Mouse (Mus musculus): ENCODE measurements around the gene Aplp2. TPM values are rescaled to one million over a fixed set of nuclear protein-coding genes. Genes with fewer than 3 reads are reported as not detected.

Gene Aplp2
- polyA plus RNA-seq, 1 experiment, result 78.0 TPM

DNA sequence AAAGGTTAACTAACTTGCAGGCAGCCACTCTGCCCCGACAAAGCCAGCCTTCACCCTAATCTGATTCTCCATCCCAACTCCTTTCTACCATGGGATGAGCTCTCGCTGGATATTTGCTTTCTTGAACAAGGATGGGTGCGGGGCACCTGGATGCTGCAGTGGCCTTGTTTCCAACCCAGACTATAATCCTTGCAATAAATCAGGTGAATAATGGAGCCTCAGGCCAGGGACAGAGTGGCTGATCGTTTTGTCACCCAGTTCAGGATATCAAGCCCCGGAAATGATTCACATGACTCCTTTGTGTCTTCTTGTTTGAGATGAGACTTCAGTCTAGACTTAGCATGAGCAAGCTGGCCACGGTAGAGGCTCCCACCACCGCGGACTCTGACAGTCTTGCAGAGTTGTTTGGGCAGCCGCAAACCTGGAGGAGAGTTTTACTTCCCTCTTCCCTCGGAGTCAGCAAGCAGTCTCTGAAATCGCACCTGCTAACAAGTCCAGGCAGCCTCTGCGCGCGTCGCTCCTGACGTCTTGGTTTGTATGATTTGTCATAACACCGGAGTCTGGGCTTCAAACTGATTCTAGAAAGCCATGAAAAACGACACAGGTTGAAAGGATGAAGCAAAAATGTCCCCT lies 31.8 kb upstream of the Aplp2 start:
- 19% methylated on average over 18 of the region's 18 CpGs for WGBS
- no peak for TF ChIP-seq CTCF (IDR thresholded peaks at IDR 0.05; ENCODE audit: extremely low read depth, insufficient read depth, insufficient read length, insufficient replicate concordance)
- no peak for TF ChIP-seq POLR2A (IDR thresholded peaks at IDR 0.05; ENCODE audit: low read depth, low read length)

DNA sequence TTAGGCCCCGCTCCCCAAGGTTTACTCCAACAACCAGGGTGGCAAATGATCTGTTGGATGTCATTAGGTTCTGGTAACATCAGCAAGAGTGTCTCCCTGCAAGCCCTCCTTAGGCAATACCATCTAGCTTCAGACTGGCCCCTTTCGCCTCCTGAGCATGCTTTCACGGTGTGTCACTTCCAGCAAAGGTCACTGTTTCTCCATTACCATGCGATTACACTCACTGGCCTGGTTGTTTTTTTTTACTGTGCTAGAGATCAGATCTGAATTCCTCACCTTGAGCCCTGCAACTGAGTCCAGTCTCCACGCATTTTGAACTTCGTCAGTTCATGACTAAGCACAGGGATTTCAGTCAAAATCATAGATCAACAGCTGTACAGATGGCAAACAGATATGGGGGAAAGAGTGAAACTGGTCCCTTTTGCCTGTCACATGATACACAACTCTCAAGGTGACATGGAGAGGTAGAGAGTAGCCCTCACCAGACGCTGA lies 29.6 kb upstream of the Aplp2 start:
- Histone ChIP-seq H3K27me3 (ENCODE audit: control insufficient read depth, insufficient read depth, low read length) (no peaks in the 10 kb centered on the region), H3K4me1 (ENCODE audit: control insufficient read depth, insufficient read depth, insufficient read length) (peaks cover 3% of the 10 kb centered on the region; the same call in 1 of the 2 replicates), H3K36me3 (ENCODE audit: control insufficient read depth, insufficient read depth, low read length) (no peaks in the 10 kb centered on the region), H3K4me3 (ENCODE audit: extremely low read depth, insufficient read depth, insufficient read length) (no peak overlapping the region), H3K27ac (ENCODE audit: insufficient read depth, low read length) (no peak overlapping the region)
- TF ChIP-seq CTCF (IDR thresholded peaks at IDR 0.05; ENCODE audit: extremely low read depth, insufficient read depth, insufficient read length, insufficient replicate concordance) (no peak), POLR2A (IDR thresholded peaks at IDR 0.05; ENCODE audit: low read depth, low read length) (no peak)
- DNase-seq (ENCODE audit: low read depth in 1 of 2, low spot score in 2 of 2), result no peak
- 93% methylated on average over 7 of the region's 7 CpGs for WGBS

More for the DNA sequence above, 31.8 kb upstream of the Aplp2 start:
- Histone ChIP-seq H3K4me1 (ENCODE audit: control insufficient read depth, insufficient read depth, insufficient read length) (peaks cover 3% of the 10 kb centered on the region; the same call in 1 of the 2 replicates), H3K27ac (ENCODE audit: insufficient read depth, low read length) (no peak overlapping the region), H3K27me3 (ENCODE audit: control insufficient read depth, insufficient read depth, low read length) (no peaks in the 10 kb centered on the region), H3K4me3 (ENCODE audit: extremely low read depth, insufficient read depth, insufficient read length) (no peak overlapping the region), H3K36me3 (ENCODE audit: control insufficient read depth, insufficient read depth, low read length) (no peaks in the 10 kb centered on the region)
- peak in 1 of 2 experiments; percentile 36 for DNase-seq (ENCODE audit: low read depth in 1 of 2, low spot score in 2 of 2)

GRCm38 (mm10) chr9:31240522-31241207 lies 29.1 kb upstream of the Aplp2 start:
- DNase-seq (ENCODE audit: low read depth in 1 of 2, low spot score in 2 of 2), result no peak
- no peak overlapping the region for H3K4me3 ChIP-seq (ENCODE audit: extremely low read depth, insufficient read depth, insufficient read length)
- H3K4me1 ChIP-seq (ENCODE audit: control insufficient read depth, insufficient read depth, insufficient read length), result peaks cover 3% of the 10 kb centered on the region; the same call in 1 of the 2 replicates
- no peaks in the 10 kb centered on the region for H3K36me3 ChIP-seq (ENCODE audit: control insufficient read depth, insufficient read depth, low read length)
- TF ChIP-seq POLR2A (IDR thresholded peaks at IDR 0.05; ENCODE audit: low read depth, low read length) (no peak), CTCF (IDR thresholded peaks at IDR 0.05; ENCODE audit: extremely low read depth, insufficient read depth, insufficient read length, insufficient replicate concordance) (no peak)
- H3K27me3 ChIP-seq (ENCODE audit: control insufficient read depth, insufficient read depth, low read length), result no peaks in the 10 kb centered on the region
- H3K27ac ChIP-seq (ENCODE audit: insufficient read depth, low read length), result no peak overlapping the region
- WGBS, result 94% methylated on average over 8 of the region's 8 CpGs

DNA sequence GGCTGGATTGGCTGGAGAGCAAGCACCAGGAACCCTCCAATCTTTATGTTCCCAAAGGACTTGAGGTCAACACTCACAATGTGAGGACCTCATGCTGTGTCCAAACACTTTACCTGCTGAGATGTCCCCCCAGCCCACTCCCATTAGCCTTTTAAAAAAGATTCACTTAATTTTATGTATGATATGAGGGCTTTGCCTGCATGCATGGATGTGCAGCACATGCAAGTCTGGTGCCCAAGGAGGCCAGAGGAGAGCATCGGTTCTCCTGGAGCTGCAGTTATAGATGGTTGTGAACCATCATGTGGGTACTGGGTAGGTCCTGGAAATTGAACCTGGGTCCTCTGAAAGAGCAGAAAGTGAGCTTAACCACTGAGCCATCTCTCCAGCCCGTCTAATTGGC lies 27.9 kb upstream of the Aplp2 start:
- 97% methylated on average over 2 of the region's 2 CpGs for whole genome bisulfite sequencing
- Histone ChIP-seq H3K4me3 (ENCODE audit: extremely low read depth, insufficient read depth, insufficient read length) (no peak overlapping the region), H3K36me3 (ENCODE audit: control insufficient read depth, insufficient read depth, low read length) (no peaks in the 10 kb centered on the region), H3K27ac (ENCODE audit: insufficient read depth, low read length) (no peak overlapping the region), H3K4me1 (ENCODE audit: control insufficient read depth, insufficient read depth, insufficient read length) (peaks cover 3% of the 10 kb centered on the region; the same call in 1 of the 2 replicates), H3K27me3 (ENCODE audit: control insufficient read depth, insufficient read depth, low read length) (no peaks in the 10 kb centered on the region)
- no peak for DNase-seq (ENCODE audit: low read depth in 1 of 2, low spot score in 2 of 2)
- TF ChIP-seq POLR2A (IDR thresholded peaks at IDR 0.05; ENCODE audit: low read depth, low read length) (no peak), CTCF (IDR thresholded peaks at IDR 0.05; ENCODE audit: extremely low read depth, insufficient read depth, insufficient read length, insufficient replicate concordance) (no peak)

- H3K4me3 ChIP-seq (ENCODE audit: extremely low read depth, insufficient read depth, insufficient read length), result no peak overlapping the region
- 89% methylated on average over 2 of the region's 2 CpGs for WGBS
- no peaks in the 10 kb centered on the region for H3K36me3 ChIP-seq (ENCODE audit: control insufficient read depth, insufficient read depth, low read length)
- DNase-seq (ENCODE audit: low read depth in 1 of 2, low spot score in 2 of 2), result no peak
- H3K4me1 ChIP-seq (ENCODE audit: control insufficient read depth, insufficient read depth, insufficient read length), result peaks cover 3% of the 10 kb centered on the region; the same call in 1 of the 2 replicates
- H3K27me3 ChIP-seq (ENCODE audit: control insufficient read depth, insufficient read depth, low read length), result no peaks in the 10 kb centered on the region
- TF ChIP-seq POLR2A (IDR thresholded peaks at IDR 0.05; ENCODE audit: low read depth, low read length) (no peak), CTCF (IDR thresholded peaks at IDR 0.05; ENCODE audit: extremely low read depth, insufficient read depth, insufficient read length, insufficient replicate concordance) (no peak)
- no peak overlapping the region for H3K27ac ChIP-seq (ENCODE audit: insufficient read depth, low read length)
Measured at GRCm38 (mm10) chr9:31238526-31238925, 26.9 kb upstream of the Aplp2 start.

DNA sequence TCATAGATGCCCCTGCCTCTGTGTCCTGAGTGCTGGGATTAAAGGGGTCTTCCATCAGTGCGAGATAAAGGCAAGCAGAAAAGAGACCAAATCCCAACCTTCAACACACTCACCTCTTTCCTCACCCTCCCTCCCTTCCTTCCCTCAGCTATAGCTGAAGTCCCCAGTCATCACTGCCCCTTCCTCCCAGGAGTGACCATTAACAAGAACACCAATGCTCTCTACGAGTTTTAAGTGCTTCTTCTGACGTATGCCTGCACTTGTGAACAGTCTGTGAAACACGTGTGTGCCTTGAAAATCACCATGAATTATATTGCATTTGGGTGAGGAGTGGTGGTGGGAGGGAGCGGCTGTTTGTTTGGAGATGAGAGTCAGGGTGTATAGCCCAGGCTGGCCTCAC lies 24.5 kb upstream of the Aplp2 start:
- 90% methylated on average over 5 of the region's 5 CpGs for WGBS
- no peak for DNase-seq (ENCODE audit: low read depth in 1 of 2, low spot score in 2 of 2)
- Histone ChIP-seq H3K4me3 (ENCODE audit: extremely low read depth, insufficient read depth, insufficient read length) (no peak overlapping the region), H3K4me1 (ENCODE audit: control insufficient read depth, insufficient read depth, insufficient read length) (no peaks in the 10 kb centered on the region), H3K27me3 (ENCODE audit: control insufficient read depth, insufficient read depth, low read length) (no peaks in the 10 kb centered on the region), H3K27ac (ENCODE audit: insufficient read depth, low read length) (no peak overlapping the region), H3K36me3 (ENCODE audit: control insufficient read depth, insufficient read depth, low read length) (no peaks in the 10 kb centered on the region)
- TF ChIP-seq CTCF (IDR thresholded peaks at IDR 0.05; ENCODE audit: extremely low read depth, insufficient read depth, insufficient read length, insufficient replicate concordance) (no peak), POLR2A (IDR thresholded peaks at IDR 0.05; ENCODE audit: low read depth, low read length) (no peak)

- H3K4me3 ChIP-seq (ENCODE audit: extremely low read depth, insufficient read depth, insufficient read length), result no peak overlapping the region
- 88% methylated on average over 9 of the region's 9 CpGs for WGBS
- H3K36me3 ChIP-seq (ENCODE audit: control insufficient read depth, insufficient read depth, low read length), result no peaks in the 10 kb centered on the region
- no peaks in the 10 kb centered on the region for H3K4me1 ChIP-seq (ENCODE audit: control insufficient read depth, insufficient read depth, insufficient read length)
- no peak for DNase-seq (ENCODE audit: low read depth in 1 of 2, low spot score in 2 of 2)
- TF ChIP-seq CTCF (IDR thresholded peaks at IDR 0.05; ENCODE audit: extremely low read depth, insufficient read depth, insufficient read length, insufficient replicate concordance) (no peak), POLR2A (IDR thresholded peaks at IDR 0.05; ENCODE audit: low read depth, low read length) (no peak)
- H3K27ac ChIP-seq (ENCODE audit: insufficient read depth, low read length), result no peak overlapping the region
- no peaks in the 10 kb centered on the region for H3K27me3 ChIP-seq (ENCODE audit: control insufficient read depth, insufficient read depth, low read length)
Measured at GRCm38 (mm10) chr9:31235489-31235888, 23.9 kb upstream of the Aplp2 start.

Data from spleen, adult 2 months (tissue).